Mouse (Mus musculus) CD4-positive, CD25-positive, alpha-beta regulatory T cell, adult 2 months (primary cell): ENCODE measurements around the gene Gm9046.
"Not testable (repeated sequence)": the region's sequence is repeated elsewhere in the genome, so short reads cannot be mapped to it uniquely, and the experiment has no call there.

Source experiments
- DNase-seq: peaks from one replicate; pipeline ENCODE4 v3.0.0-alpha.2; 2012; ENCODE audit warnings: low read depth, low spot score

The Gm9046 gene

DNA sequence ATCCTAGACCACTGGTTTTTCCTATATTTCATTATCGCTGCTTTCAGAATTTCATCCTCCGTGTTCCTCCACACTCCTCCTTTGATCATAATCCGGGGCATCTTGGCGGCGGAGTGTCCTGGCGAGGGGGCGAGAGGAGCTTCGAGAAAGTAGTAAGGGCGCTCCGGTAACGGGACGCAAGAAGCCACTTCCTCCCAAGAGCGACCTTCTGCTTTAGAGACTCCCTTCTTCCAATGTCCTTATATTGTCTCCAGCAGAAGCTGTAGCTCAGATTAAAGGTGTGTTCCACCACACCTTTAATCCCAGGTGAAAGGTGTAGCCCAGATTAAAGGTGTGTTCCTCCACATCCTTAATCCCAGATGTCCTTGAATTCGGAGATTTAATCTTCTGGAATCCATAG, at the start of gene Gm9046:
TSS of gene Gm9046 (minus strand) at position 101 of the 400 bp plus-strand sequence.
- DNase-seq: not testable (repeated sequence)

DNA sequence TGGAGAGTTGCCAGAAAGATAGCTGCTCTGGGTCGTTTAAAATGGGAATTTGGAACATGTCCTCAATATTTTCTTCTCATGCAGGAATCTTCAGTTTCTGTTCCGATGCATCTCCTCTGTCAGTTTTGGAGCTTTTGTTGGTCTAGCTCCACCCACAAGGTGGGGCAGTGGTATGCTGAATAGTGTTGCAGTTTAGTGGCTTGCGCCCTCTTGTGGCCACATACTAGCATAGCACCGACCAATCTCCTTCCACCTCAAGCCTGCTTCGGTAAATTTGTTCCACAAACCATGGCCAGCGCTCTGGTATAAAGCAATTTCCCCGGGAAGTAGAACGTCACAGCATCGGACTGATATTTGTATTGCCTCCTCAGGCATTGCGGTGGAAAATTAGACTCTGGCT, 27.4 kb upstream of the Gm9046 start:
- peak; percentile 91 for DNase-seq

DNA sequence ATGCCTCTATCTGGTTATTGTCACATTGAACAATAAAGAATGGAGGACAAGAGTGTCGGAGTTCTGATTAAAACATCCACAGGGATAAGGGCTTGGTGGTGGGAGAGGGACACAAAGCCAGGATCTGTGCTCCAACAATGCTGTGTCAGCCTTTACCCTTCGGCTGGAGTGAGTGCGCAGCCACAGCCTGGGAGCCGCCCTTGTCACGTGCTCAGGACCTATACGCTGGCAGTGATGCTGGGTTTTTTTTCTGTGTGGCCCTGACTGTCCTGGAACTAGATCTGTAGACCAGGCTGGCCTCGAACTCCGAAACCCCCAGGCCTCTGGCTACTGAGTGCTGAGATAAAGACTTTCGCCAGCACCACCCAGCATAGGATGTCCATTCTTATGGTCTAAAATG, 26.5 kb upstream of the Gm9046 start:
- no peak for DNase-seq

DNA sequence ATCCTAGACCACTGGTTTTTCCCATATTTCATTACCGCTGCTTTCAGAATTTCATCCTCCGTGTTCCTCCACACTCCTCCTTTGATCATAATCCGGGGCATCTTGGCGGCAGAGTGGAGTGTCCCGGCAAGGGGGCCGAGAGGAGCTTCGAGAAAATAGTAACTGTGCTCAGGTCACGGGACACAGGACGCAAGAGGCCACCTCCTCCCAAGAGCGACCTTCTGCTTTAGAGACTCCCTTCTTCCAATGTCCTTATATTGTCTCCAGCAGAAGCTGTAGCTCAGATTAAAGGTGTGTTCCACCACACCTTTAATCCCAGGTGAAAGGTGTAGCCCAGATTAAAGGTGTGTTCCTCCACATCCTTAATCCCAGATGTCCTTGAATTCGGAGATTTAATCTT, 10.9 kb upstream of the Gm9046 start, which contains the start of gene Gm9049:
TSS of gene Gm9049 (minus strand) at position 101 of the 400 bp plus-strand sequence.
- not testable (repeated sequence) for DNase-seq

DNA sequence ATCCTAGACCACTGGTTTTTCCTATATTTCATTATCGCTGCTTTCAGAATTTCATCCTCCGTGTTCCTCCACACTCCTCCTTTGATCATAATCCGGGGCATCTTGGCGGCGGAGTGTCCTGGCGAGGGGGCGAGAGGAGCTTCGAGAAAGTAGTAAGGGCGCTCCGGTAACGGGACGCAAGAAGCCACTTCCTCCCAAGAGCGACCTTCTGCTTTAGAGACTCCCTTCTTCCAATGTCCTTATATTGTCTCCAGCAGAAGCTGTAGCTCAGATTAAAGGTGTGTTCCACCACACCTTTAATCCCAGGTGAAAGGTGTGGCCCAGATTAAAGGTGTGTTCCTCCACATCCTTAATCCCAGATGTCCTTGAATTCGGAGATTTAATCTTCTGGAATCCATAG, 5.5 kb upstream of the Gm9046 start, which contains the start of gene Gm9048:
TSS of gene Gm9048 (minus strand) at position 101 of the 400 bp plus-strand sequence.
- DNase-seq: not testable (repeated sequence)

DNA sequence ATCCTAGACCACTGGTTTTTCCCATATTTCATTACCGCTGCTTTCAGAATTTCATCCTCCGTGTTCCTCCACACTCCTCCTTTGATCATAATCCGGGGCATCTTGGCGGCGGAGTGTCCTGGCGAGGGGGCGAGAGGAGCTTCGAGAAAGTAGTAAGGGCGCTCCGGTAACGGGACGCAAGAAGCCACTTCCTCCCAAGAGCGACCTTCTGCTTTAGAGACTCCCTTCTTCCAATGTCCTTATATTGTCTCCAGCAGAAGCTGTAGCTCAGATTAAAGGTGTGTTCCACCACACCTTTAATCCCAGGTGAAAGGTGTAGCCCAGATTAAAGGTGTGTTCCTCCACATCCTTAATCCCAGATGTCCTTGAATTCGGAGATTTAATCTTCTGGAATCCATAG, 5.3 kb downstream of the Gm9046 start, which contains the start of gene Gm9045:
TSS of gene Gm9045 (minus strand) at position 101 of the 400 bp plus-strand sequence.
- DNase-seq: not testable (repeated sequence)

DNA sequence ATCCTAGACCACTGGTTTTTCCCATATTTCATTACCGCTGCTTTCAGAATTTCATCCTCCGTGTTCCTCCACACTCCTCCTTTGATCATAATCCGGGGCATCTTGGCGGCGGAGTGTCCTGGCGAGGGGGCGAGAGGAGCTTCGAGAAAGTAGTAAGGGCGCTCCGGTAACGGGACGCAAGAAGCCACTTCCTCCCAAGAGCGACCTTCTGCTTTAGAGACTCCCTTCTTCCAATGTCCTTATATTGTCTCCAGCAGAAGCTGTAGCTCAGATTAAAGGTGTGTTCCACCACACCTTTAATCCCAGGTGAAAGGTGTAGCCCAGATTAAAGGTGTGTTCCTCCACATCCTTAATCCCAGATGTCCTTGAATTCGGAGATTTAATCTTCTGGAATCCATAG, 10.7 kb downstream of the Gm9046 start, which contains the start of gene Gm9044:
TSS of gene Gm9044 (minus strand) at position 101 of the 400 bp plus-strand sequence.
- not testable (repeated sequence) for DNase-seq

DNA sequence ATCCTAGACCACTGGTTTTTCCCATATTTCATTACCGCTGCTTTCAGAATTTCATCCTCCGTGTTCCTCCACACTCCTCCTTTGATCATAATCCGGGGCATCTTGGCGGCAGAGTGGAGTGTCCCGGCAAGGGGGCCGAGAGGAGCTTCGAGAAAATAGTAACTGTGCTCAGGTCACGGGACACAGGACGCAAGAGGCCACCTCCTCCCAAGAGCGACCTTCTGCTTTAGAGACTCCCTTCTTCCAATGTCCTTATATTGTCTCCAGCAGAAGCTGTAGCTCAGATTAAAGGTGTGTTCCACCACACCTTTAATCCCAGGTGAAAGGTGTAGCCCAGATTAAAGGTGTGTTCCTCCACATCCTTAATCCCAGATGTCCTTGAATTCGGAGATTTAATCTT, 16.2 kb downstream of the Gm9046 start, which contains the start of gene Gm9040:
TSS of gene Gm9040 (minus strand) at position 101 of the 400 bp plus-strand sequence.
- not testable (repeated sequence) for DNase-seq

DNA sequence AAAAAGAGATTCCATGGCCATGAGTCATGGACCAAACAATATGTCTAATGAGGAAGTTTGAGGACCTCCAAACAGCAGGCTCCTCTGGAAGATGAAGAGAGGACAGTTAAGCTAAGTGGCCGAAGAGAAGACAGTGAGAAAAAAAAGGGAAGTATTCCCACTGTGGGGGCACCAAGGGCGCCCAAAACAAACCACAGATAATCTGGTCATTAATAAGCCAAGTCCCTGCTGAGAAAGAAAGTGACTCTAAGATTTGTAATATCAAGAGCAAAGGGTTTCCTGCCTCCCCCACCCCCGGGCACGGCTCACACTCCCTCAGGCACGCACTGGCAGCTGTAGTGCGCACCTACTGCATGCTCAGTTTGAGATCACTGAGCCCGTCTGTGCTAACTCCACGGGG, 24.0 kb downstream of the Gm9046 start:
- no peak for DNase-seq

DNA sequence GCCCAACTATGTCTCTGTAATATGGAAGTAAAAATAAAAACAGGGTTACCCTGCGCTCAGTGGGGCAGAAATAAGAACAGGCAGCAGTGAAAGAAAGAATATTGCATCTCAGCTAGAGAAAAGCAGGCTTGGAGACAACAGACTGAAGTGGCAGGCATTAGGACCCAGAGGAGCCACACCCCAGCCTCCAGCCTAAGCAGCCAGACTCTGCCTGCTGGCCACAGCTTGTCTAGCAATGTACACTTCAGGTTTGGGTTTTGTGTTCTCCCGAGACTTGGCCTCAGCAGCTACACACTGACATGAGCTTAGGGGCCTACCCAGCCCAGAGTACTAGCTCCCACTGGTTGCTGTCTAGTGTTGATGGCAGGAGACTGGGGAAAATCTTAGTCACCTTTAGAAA, 40.9 kb downstream of the Gm9046 start:
- DNase-seq: peak; percentile 3

DNA sequence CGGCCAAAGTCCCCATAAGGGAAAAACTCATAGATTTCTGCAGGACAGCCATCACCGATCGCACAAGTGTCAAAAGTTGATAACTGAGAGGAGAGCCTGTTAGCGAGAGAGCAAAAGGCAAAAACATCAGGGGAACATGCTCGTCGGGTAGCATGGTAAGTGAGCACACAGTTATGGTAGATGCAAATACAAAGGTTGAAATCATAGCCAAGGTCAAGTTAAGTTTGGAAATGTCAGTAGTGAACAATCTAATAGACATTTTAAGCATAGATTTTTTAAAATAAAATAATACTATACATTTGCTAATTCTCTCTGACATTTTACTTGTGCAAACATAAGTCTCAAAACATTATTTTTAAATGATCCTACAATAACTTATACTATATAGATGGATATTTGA, 48.1 kb downstream of the Gm9046 start, which contains the start of gene Iltifb:
TSS of gene Iltifb (minus strand) at position 101 of the 400 bp plus-strand sequence.
- no peak for DNase-seq
